Mouse (Mus musculus): ENCODE measurements around the gene Fars2.
"Not testable (repeated sequence)": the region's sequence is repeated elsewhere in the genome, so short reads cannot be mapped to it uniquely, and the experiment has no call there.

The Fars2 gene

GRCm38 (mm10) chr13:36368799-36369198 is 251.6 kb downstream of the Fars2 start:
- DNase-seq (ENCODE audit: low read depth): no peak

GRCm38 (mm10) chr13:36369400-36369799 is 252.2 kb downstream of the Fars2 start:
- DNase-seq (ENCODE audit: low read depth): no peak

GRCm38 (mm10) chr13:36383236-36383635 is 266.0 kb downstream of the Fars2 start:
- no peak for DNase-seq (ENCODE audit: low read depth)

- no peak for DNase-seq (ENCODE audit: low read depth)
Measured at GRCm38 (mm10) chr13:36386074-36386473, 268.9 kb downstream of the Fars2 start.

- DNase-seq (ENCODE audit: low read depth): no peak
Measured at GRCm38 (mm10) chr13:36391936-36392335, 274.7 kb downstream of the Fars2 start.

GRCm38 (mm10) chr13:36392666-36393065 is 275.5 kb downstream of the Fars2 start:
- DNase-seq (ENCODE audit: low read depth): no peak

GRCm38 (mm10) chr13:36401011-36401410 is 283.8 kb downstream of the Fars2 start:
- DNase-seq (ENCODE audit: low read depth): no peak

GRCm38 (mm10) chr13:36413276-36413675 is 296.1 kb downstream of the Fars2 start:
- DNase-seq (ENCODE audit: low read depth): no peak

- DNase-seq (ENCODE audit: low read depth): no peak
Measured at GRCm38 (mm10) chr13:36415176-36415575, 298.0 kb downstream of the Fars2 start.

- no peak for DNase-seq (ENCODE audit: low read depth)
Measured at GRCm38 (mm10) chr13:36416546-36416945, 299.3 kb downstream of the Fars2 start.

- DNase-seq (ENCODE audit: low read depth): no peak
Measured at GRCm38 (mm10) chr13:36419357-36419756, 302.1 kb downstream of the Fars2 start.

- no peak for DNase-seq (ENCODE audit: low read depth)
Measured at GRCm38 (mm10) chr13:36422446-36422845, 305.2 kb downstream of the Fars2 start.

GRCm38 (mm10) chr13:36425824-36426705 is 308.9 kb downstream of the Fars2 start:
- not testable (repeated sequence) for DNase-seq (ENCODE audit: low read depth)

- DNase-seq (ENCODE audit: low read depth): no peak
Measured at GRCm38 (mm10) chr13:36429500-36430189, 312.4 kb downstream of the Fars2 start.

- DNase-seq (ENCODE audit: low read depth): peak; percentile 16
Measured at GRCm38 (mm10) chr13:36430420-36431114, 313.4 kb downstream of the Fars2 start.

GRCm38 (mm10) chr13:36431974-36432518 is 314.8 kb downstream of the Fars2 start:
- DNase-seq (ENCODE audit: low read depth): no peak

- no peak for DNase-seq (ENCODE audit: low read depth)
Measured at GRCm38 (mm10) chr13:36444748-36445423, 327.7 kb downstream of the Fars2 start.

GRCm38 (mm10) chr13:36447947-36448346 is 330.7 kb downstream of the Fars2 start:
- DNase-seq (ENCODE audit: low read depth): no peak

GRCm38 (mm10) chr13:36448565-36448964 is 331.4 kb downstream of the Fars2 start:
- peak; percentile 17 for DNase-seq (ENCODE audit: low read depth)

- no peak for DNase-seq (ENCODE audit: low read depth)
Measured at GRCm38 (mm10) chr13:36451437-36451836, 334.2 kb downstream of the Fars2 start.

- no peak for DNase-seq (ENCODE audit: low read depth)
Measured at GRCm38 (mm10) chr13:36460473-36460872, 343.3 kb downstream of the Fars2 start.

- no peak for DNase-seq (ENCODE audit: low read depth)
Measured at GRCm38 (mm10) chr13:36463669-36464068, 346.5 kb downstream of the Fars2 start.
